Mouse (Mus musculus): ENCODE results near the gene Ncapg.

Ncapg gene

DNA sequence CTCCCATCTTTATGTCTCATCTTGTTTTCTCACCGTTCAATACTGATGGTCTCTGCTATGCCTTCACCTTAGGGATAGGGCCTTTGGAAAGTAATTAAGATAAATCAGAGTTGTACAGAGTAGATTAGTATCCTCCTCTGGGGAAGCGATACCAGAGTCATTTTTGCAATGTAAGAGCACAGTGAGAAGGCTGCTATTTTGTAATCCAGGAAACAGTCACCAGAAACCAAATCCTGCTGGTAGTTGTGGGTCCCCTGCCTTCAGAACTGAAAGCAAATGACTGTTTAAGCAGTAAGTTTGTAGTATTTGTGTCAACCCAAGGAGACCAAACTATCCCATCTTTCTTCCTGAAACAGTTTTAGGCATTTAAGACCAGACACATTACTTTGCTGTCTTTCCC is 39.9 kb downstream of the Ncapg start:
- no peak for DNase-seq

DNA sequence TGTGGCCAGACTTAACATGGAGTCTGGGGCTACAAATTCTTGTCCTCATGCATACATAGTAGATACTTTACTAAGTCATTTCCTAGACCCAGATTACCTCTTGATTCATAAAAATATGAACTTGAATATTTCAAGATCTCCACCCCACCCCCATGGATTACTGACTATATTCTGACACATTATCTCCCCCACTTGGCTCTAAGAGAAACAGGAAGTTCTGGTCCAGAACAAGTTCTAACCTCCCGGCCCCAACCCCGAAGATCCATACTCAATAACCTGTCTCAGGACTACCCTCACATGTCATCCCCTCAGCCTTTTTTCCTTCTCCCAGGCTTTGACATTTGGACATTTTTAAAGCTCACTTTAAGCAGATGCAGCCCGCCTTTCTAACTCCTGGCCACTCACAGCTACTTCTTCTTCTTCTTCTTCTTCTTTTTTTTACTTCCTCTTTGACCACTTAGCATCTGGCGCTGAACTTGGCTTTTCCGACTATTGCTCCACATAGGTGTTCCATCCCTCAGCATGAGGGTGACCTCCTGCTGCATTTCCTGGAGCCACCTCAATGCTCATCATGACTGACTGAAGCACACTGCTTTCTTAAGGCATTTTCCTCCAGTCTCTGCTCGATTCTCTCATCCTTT is 49.2 kb downstream of the Ncapg start:
- no peak for DNase-seq

DNA sequence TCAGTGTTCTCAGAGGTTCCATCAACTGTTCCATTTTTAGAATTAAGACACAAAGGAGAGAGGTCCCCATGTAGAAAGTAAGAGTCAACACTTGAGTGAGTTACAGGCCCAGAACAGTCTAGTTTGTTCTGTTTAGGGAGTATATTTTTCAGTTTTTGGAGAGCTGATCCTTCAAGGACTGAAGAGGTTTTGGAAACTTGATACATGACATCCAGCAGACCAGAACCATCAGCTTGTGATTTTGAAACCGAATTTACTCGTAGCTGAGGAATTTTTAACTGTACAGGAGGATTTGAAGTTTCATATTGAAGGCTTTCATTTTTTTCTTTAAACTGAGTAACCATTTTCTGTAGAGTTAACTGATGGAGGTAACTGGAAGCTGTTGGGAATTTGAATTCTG is 64.0 kb downstream of the Ncapg start:
- no peak for DNase-seq

DNA sequence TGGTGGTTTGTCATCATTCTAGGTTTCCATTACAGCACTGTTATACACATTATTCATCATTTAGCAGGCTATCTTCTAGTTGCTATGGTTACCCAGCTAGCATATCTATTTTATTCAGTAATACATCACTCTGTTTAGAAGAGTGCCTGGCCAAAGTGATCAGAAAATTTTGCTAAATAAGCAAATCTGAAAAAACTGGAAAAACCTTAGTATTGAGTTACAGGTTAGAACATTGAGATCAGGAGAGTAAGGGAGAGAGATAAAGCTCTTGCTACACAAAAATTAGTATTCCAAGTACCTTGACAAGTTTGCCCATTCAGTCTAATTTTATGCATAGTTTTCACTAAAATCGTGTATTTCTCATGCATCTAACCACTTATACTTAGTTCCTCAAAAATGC is 68.2 kb downstream of the Ncapg start:
- DNase-seq = no peak
